Mouse (Mus musculus) lung, postnatal 36 days (tissue): ENCODE results near the gene Defb46.

Experiments
- DNase-seq: peaks from one replicate; pipeline ENCODE4 v3.0.0; 2022; ENCODE audit warnings: mixed read lengths

Gene Defb46

GRCm38 (mm10) chr8:19239616-19240015 is at the start of gene Defb46:
Defb46 (plus strand) TSS chr8:19239916.
- DNase-seq = no peak

GRCm38 (mm10) chr8:19225161-19225560 is 14.6 kb upstream of the Defb46 start, which contains the start of gene Defb6:
Defb6 (plus strand) TSS chr8:19225478.
- no peak for DNase-seq

GRCm38 (mm10) chr8:19238101-19238500 is 1.6 kb upstream of the Defb46 start:
- no peak for DNase-seq

GRCm38 (mm10) chr8:19247280-19247679 is 7.6 kb downstream of the Defb46 start, which contains the start of gene Defb5:
Defb5 (plus strand) TSS chr8:19247580.
- DNase-seq = no peak

GRCm38 (mm10) chr8:19258136-19258535 is 18.4 kb downstream of the Defb46 start:
- no peak for DNase-seq

- DNase-seq = no peak
Measured at GRCm38 (mm10) chr8:19259667-19260066, 20.0 kb downstream of the Defb46 start.
